Mouse (Mus musculus) hindbrain, postnatal 0 days (tissue): ENCODE data around the gene Tbc1d19. TPM values are rescaled to one million over a fixed set of nuclear protein-coding genes. Genes with fewer than 3 reads are reported as not detected.
A peak's percentile ranks its signal among the peaks of the same experiment; 100 is the strongest.

Experiments
- ATAC-seq: fragments of 200-750 bp; cut with Nextera tagmentation; 2 replicates; pipeline ENCODE4 v1.8.0; 2017; ENCODE audit warnings: mild to moderate bottlenecking, moderate TSS enrichment, moderate library complexity
- DNase-seq: peaks from one replicate; pipeline ENCODE4 v3.0.0-alpha.2; 2015; ENCODE audit warnings: low spot score
- H3K27ac ChIP-seq: fragments of 300-500 bp; sonication (generic); 2 replicates; pipeline ENCODE4 v1.5.1; 2014; ENCODE audit warnings: mild to moderate bottlenecking
- H3K27me3 ChIP-seq: fragments of 300-500 bp; sonication (generic); 2 replicates; pipeline ENCODE4 v1.6.1; 2014; ENCODE audit warnings: low read length, mixed read lengths; ENCODE audit not compliant: insufficient read depth
- H3K36me3 ChIP-seq: fragments of 300-500 bp; sonication (generic); 2 replicates; pipeline ENCODE4 v1.6.1; 2014; ENCODE audit warnings: low read length, mixed read lengths; ENCODE audit not compliant: insufficient read depth
- H3K4me1 ChIP-seq: fragments of 300-500 bp; sonication (generic); 2 replicates; pipeline ENCODE4 v1.6.1; 2014; ENCODE audit warnings: antibody characterized with exemption, low read length, mixed read lengths; ENCODE audit not compliant: insufficient read depth
- H3K4me2 ChIP-seq: fragments of 300-500 bp; sonication (generic); 2 replicates; pipeline ENCODE4 v1.6.1; 2014; ENCODE audit warnings: low read depth, mild to moderate bottlenecking, low read length, moderate library complexity, mixed read lengths
- H3K4me3 ChIP-seq: fragments of 300-500 bp; sonication (generic); 2 replicates; pipeline ENCODE4 v1.5.1; 2014; ENCODE audit warnings: low read length
- H3K9ac ChIP-seq: fragments of 300-500 bp; sonication (generic); replicated peaks from 2 replicates; pipeline ENCODE4 v1.6.1; 2014; ENCODE audit warnings: mild to moderate bottlenecking, low read length, moderate library complexity, mixed read lengths
- H3K9me3 ChIP-seq: fragments of 300-500 bp; sonication (generic); 2 replicates; pipeline ENCODE4 v1.6.1; 2016; ENCODE audit warnings: low read length, mixed read lengths
- CTCF ChIP-seq: IDR thresholded peaks from 2 replicates; pipeline ENCODE4 v1.5.1; 2016; ENCODE audit warnings: antibody characterized with exemption, control low read depth, low read depth
- WGBS: fragments of 180-500 bp; shearing (Covaris S2); extraction: QIAGEN DNeasy Blood & Tissue Kit; methylation state at CpG from one replicate; pipeline ENCODE4 v1.1.7; 2014; 5-methylcytosine and 5-hydroxymethylcytosine counted together
- polyA plus RNA-seq: library from polyadenylated mRNA; unstranded; fragments of >200 nt; fragmentation: Nextera tagmentation; extraction: Ambion mirVana; gene quantifications from 2 replicates; pipeline ENCODE4 v1.2.1, GENCODE M21; 2015
- total RNA-seq: library from RNA; depleted of rRNA; stranded (reverse); fragments of >200 nt; gene quantifications from 2 replicates; pipeline ENCODE4 v1.2.3, GENCODE M21; 2014

Gene Tbc1d19
- total and polyA plus RNA-seq, 2 experiments from 2014 or later, result 45.4 to 45.6 TPM

DNA sequence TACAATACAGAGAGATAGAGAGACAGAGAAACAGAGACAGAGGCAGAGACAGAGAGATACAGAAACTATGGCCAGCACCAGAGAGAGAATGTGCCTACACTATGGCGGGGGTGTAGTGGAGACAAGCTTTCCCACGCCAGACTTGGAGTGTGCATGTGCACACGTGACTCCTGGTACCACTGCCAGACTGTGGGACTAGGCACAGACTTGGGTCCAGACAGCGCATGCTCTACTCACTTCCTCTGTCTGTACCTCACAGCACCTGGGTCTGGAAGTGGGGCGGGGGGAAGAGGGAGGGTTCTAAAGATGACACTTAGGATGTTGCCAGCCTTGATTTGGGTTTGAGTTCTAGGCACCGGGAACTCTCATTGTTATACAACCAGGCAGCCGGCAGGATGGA, 118.5 kb downstream of the Tbc1d19 start:
- DNase-seq (no peak), ATAC-seq (no peak)
- no peaks in the 10 kb centered on the region for H3K36me3 ChIP-seq
- no peak overlapping the region for H3K4me2 ChIP-seq
- H3K4me1 ChIP-seq, result no peaks in the 10 kb centered on the region
- no peak overlapping the region for H3K27ac ChIP-seq
- no peaks in the 10 kb centered on the region for H3K9me3 ChIP-seq
- no peak overlapping the region for H3K9ac ChIP-seq
- no peaks in the 10 kb centered on the region for H3K27me3 ChIP-seq
- 90% methylated on average over 7 of the region's 7 CpGs for WGBS
- H3K4me3 ChIP-seq, result no peak overlapping the region
- TF ChIP-seq CTCF, result no peak

DNA sequence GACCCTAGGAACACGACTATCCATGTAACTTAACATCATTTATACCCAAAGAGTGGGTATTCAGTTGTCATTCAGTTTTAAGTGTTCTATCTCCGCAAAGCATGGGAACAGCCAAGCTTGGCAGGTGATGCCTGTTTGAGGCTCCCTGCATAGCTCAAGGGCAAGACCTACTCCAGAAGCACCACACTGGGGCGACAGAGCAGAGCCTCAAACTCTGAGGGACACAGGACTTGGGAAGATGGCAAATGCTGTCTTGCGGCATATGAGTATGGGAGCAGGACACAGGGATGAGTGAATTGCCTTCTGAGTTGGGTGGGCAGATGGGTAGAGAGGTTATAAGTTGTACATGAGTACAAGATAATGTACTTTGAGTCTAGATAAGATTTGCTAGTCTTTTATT, 119.1 kb downstream of the Tbc1d19 start:
- Histone ChIP-seq H3K9ac (no peak overlapping the region), H3K27me3 (no peaks in the 10 kb centered on the region), H3K36me3 (no peaks in the 10 kb centered on the region), H3K4me2 (no peak overlapping the region), H3K9me3 (no peaks in the 10 kb centered on the region), H3K4me1 (no peaks in the 10 kb centered on the region), H3K4me3 (no peak overlapping the region), H3K27ac (no peak overlapping the region)
- ATAC-seq, result no peak
- WGBS, result 83% methylated on average over 4 of the region's 4 CpGs
- no peak for TF ChIP-seq CTCF
- no peak for DNase-seq

DNA sequence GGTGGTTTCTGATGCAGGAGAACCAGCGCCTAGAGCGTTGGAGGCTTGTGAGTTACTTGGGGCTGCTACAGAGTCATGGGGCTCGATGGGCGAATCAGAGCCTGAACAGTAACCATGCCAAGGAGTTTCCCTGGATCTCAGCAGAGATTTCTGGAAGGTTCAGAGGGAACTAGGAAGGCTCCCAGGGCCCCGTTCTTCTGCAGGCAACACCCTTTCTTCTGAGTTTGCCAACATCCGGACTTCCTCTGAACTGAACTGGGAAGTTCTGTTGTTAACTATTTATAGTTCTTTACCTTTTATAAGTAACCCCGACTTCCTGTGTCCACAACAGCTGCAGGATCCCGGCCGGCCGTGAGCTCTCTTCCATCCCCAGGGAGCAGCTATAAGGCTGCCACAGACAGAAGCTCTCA, 119.8 kb downstream of the Tbc1d19 start:
- TF ChIP-seq CTCF, result no peak
- no peaks in the 10 kb centered on the region for H3K36me3 ChIP-seq
- no peak for ATAC-seq
- no peaks in the 10 kb centered on the region for H3K4me1 ChIP-seq
- H3K9me3 ChIP-seq, result no peaks in the 10 kb centered on the region
- no peaks in the 10 kb centered on the region for H3K27me3 ChIP-seq
- 85% methylated on average over 10 of the region's 10 CpGs for WGBS
- no peak overlapping the region for H3K9ac ChIP-seq
- H3K4me2 ChIP-seq, result no peak overlapping the region
- H3K4me3 ChIP-seq, result no peak overlapping the region
- no peak for DNase-seq
- no peak overlapping the region for H3K27ac ChIP-seq

DNA sequence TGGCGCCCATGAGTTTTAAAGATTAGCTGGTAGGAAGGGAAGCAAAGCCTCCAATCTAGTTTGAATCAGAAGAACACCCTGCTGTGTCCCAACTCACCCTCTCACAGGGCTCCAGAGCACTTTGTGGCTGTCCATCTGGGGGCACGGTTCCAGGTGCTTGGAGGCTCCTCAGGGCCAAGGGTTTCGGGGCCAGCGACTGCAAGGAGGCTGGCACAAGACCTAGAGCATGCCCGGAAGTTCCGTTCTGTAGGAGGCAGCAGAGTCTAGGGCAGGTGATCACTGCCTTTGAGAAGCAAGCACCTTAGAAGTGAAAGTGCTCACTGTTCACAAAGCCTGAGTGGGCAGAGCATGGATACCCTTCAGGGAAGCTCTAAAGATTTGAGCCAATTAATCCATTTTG, 120.4 kb downstream of the Tbc1d19 start:
- H3K9ac ChIP-seq, result no peak overlapping the region
- no peaks in the 10 kb centered on the region for H3K4me1 ChIP-seq
- H3K4me3 ChIP-seq, result no peak overlapping the region
- TF ChIP-seq CTCF, result no peak
- no peaks in the 10 kb centered on the region for H3K9me3 ChIP-seq
- 85% methylated on average over 6 of the region's 6 CpGs for WGBS
- H3K27ac ChIP-seq, result no peak overlapping the region
- H3K27me3 ChIP-seq, result no peaks in the 10 kb centered on the region
- DNase-seq (no peak), ATAC-seq (no peak)
- no peaks in the 10 kb centered on the region for H3K36me3 ChIP-seq
- no peak overlapping the region for H3K4me2 ChIP-seq

DNA sequence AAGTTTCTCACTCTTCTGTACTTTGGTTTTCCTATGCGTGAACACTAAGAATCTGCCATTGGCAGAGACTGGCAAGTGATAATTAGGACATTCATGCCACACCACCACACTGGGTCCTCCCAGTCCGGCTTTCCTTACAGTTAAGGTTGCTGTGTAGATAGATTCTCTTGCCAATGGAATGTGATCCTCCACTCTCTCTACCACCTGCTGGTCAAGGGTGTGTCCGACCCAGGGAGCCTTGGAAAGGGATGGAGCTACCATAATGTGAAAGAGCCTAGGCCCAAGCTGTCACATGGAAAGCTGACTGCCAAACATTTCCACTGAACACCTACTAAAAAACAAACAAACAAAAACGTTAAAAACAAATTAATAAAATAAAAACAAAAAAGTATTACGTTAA, 121.6 kb downstream of the Tbc1d19 start:
- Histone ChIP-seq H3K36me3 (no peaks in the 10 kb centered on the region), H3K27ac (no peak overlapping the region), H3K9ac (no peak overlapping the region), H3K4me2 (no peak overlapping the region), H3K4me3 (no peak overlapping the region), H3K9me3 (no peaks in the 10 kb centered on the region), H3K4me1 (no peaks in the 10 kb centered on the region), H3K27me3 (no peaks in the 10 kb centered on the region)
- whole genome bisulfite sequencing, result 78% methylated on average over 5 of the region's 5 CpGs
- DNase-seq, result no peak
- TF ChIP-seq CTCF, result no peak
- no peak for ATAC-seq

DNA sequence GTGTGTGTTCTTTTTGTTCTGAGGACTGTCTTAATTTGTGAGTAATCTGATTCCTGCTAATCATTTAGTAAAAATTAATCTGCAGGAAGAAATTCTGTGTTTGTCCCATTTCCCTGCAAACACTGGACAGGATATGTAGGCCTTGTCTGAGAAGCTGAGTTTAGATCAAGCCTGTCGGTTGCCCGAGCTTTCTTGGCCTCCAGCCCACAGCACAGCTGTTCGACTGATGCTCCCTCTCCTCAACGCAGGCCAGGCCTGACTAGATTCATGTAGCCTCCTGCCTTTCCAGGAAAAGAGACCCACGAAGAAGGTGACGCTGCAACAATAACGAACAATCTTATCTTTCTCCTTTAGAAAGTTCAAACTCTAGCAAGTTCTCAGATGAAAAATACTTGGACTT, 124.2 kb downstream of the Tbc1d19 start:
- Histone ChIP-seq H3K36me3 (no peaks in the 10 kb centered on the region), H3K9ac (no peak overlapping the region), H3K4me1 (no peaks in the 10 kb centered on the region), H3K4me3 (no peak overlapping the region), H3K27me3 (no peaks in the 10 kb centered on the region), H3K4me2 (no peak overlapping the region), H3K27ac (no peak overlapping the region), H3K9me3 (no peaks in the 10 kb centered on the region)
- ATAC-seq (0 out of 2 replicates have a peak, but pooled peaks have one; percentile 66), DNase-seq (peak; percentile 79)
- no peak for TF ChIP-seq CTCF
- 45% methylated on average over 7 of the region's 7 CpGs for WGBS

DNA sequence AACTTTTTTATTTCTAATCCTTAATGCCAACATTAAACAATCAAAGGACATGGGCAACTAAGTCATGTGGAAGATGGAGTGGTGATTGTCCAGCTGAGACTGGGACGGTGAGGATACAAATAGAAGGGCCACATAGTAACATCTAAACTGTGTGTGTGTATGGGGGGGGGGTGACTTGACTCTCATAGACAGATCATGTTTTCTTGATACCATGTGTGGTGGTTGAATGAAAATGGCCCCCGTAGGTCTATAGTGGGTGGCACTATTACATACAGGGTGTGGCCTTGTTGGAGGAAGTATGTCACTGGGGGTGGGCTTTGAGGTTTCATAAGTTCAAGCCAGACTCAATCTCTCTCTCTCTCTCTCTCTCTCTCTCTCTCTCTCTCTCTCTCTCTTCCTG, 124.6 kb downstream of the Tbc1d19 start:
- no peak overlapping the region for H3K4me2 ChIP-seq
- H3K4me3 ChIP-seq, result no peak overlapping the region
- WGBS, result 84% methylated on average over 2 of the region's 2 CpGs
- no peak for TF ChIP-seq CTCF
- H3K27me3 ChIP-seq, result no peaks in the 10 kb centered on the region
- DNase-seq (no peak), ATAC-seq (peak; percentile 58; the same call in 1 of the 2 replicates)
- H3K9me3 ChIP-seq, result no peaks in the 10 kb centered on the region
- H3K4me1 ChIP-seq, result no peaks in the 10 kb centered on the region
- no peak overlapping the region for H3K9ac ChIP-seq
- no peaks in the 10 kb centered on the region for H3K36me3 ChIP-seq
- no peak overlapping the region for H3K27ac ChIP-seq

DNA sequence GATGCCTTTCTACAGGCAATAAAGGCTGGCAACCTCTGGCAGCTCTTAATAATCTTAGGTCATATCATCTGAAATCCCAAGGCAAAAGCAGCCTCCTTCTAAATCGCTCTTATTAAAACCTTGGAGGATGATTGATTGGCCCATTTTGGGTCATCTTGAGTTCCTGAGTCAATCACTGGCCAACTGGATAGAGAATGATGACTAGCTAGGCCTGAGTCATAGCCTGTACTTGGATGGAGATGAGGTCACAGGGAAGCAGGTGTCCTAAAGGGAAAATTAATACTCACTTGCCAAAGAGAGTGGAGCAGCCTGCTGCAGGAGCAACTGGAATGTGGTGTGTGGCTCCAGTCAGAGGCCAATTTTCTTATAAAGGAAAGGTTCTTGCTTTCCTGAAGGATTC, 125.4 kb downstream of the Tbc1d19 start:
- no peak for TF ChIP-seq CTCF
- no peak for ATAC-seq
- Histone ChIP-seq H3K36me3 (no peaks in the 10 kb centered on the region), H3K27me3 (no peaks in the 10 kb centered on the region), H3K9me3 (no peaks in the 10 kb centered on the region), H3K27ac (no peak overlapping the region), H3K4me3 (no peak overlapping the region), H3K4me1 (no peaks in the 10 kb centered on the region), H3K4me2 (no peak overlapping the region), H3K9ac (no peak overlapping the region)
- WGBS, result 92% methylated on average over 1 of the region's 1 CpGs
- DNase-seq, result no peak
